Mouse (Mus musculus): ENCODE data around the gene Slit3. TPM values are rescaled to one million over a fixed set of nuclear protein-coding genes. Genes with fewer than 3 reads are reported as not detected.
A peak's percentile ranks its signal among the peaks of the same experiment; 100 is the strongest.

Gene Slit3
- polyA plus RNA-seq, 1 experiment from 2014 or later = 9.0 TPM

DNA sequence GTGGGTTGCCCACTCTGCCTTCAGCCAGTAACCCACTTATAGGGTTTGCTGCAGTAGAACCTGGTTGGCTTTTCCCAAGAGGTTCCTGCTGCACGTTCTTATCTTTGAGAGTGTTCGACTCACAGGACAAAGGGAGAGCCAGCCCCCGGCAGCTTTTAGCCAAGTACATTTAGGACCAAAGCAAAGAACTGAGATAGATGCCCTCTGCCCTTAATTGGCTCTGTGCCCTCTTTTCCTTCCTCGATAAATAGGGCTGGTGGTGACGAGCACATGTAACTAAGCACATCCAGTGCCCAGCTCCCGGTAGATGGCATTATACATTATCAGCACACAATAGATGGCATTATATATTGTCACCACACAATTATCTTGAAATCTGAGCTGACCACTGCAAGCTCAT, 444.3 kb downstream of the Slit3 start:
- no peaks in the 10 kb centered on the region for H3K36me3 ChIP-seq (ENCODE audit: control insufficient read depth, insufficient read depth, low read length)
- no peaks in the 10 kb centered on the region for H3K9me3 ChIP-seq (ENCODE audit: control insufficient read depth, low read length)
- H3K27me3 ChIP-seq (replicated peaks; ENCODE audit: control insufficient read depth, insufficient read depth, low read length) = no peaks in the 10 kb centered on the region
- no peak overlapping the region for H3K4me2 ChIP-seq (ENCODE audit: low read length)
- H3K4me3 ChIP-seq (ENCODE audit: low read length) = no peak overlapping the region
- ATAC-seq = no peak
- 39% methylated on average over 6 of the region's 6 CpGs for WGBS
- peaks cover 2% of the 10 kb centered on the region; the same call in 1 of the 2 replicates for H3K4me1 ChIP-seq (ENCODE audit: control insufficient read depth, insufficient read depth, low read depth, low read length)
- no peak overlapping the region for H3K27ac ChIP-seq (ENCODE audit: low read depth, low read length)
- H3K9ac ChIP-seq (ENCODE audit: low read depth, low read length) = no peak overlapping the region

DNA sequence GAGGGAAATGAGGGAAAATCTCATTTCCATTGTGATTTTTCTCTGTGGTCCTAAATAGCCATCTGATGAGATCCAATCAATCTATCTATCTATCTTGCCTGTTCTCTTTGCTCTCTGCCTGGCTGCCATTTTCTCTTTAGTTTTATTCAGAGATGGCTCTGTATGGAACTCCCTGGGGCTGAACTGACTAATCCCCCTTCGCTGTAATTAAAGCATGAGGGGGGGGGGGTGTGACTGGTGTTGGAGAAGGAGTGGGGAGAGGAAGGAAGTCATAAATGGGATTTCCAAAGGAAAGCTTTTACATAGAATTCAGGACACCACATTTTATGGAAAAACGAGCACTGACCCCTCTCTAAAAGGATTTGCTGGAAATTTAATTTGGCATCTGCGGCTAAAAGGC, 445.7 kb downstream of the Slit3 start:
- Histone ChIP-seq H3K4me2 (ENCODE audit: low read length) (no peak overlapping the region), H3K27me3 (replicated peaks; ENCODE audit: control insufficient read depth, insufficient read depth, low read length) (no peaks in the 10 kb centered on the region), H3K27ac (ENCODE audit: low read depth, low read length) (no peak overlapping the region), H3K9me3 (ENCODE audit: control insufficient read depth, low read length) (no peaks in the 10 kb centered on the region), H3K4me3 (ENCODE audit: low read length) (no peak overlapping the region), H3K4me1 (ENCODE audit: control insufficient read depth, insufficient read depth, low read depth, low read length) (no peaks in the 10 kb centered on the region; the same call in 1 of the 2 replicates), H3K36me3 (ENCODE audit: control insufficient read depth, insufficient read depth, low read length) (no peaks in the 10 kb centered on the region), H3K9ac (ENCODE audit: low read depth, low read length) (no peak overlapping the region)
- no peak for ATAC-seq
- 51% methylated on average over 3 of the region's 3 CpGs for WGBS

DNA sequence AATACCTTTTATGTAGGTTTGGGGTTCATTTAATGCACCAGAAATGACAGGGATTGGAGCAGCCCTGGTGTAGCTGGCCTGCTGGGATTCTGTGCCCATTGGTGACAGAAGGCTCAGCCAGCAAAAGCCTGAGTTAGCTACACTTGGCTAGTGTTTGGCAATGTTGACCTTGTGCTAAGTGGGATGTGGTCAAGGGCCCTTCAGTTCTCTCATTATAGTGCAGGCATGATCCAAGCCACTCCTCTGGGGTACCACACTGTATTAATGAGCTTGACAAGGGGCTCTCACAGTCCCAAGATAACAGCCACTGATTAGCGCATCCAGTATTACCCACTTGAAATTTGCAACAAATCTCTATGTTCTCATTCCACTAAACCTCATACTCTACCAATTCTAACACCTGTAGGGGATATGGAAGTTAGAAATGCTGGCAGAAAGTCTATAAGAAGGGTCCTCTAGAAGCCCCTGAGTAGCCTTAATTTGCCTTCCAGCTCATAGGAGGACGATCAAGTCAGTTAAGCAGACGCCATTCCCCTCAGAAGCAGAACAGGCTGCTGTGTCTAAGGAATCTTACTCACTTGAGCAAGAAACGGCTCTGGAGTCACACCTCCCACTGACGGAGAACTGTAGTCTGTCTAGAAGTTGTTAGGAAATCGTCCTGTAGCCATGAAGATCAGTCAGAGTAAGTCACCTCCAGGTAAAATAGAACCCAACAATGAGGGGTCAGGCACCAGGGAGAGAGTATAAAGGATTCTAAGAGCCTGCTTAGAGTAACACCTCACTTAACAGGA, 448.3 kb downstream of the Slit3 start:
- Histone ChIP-seq H3K27ac (ENCODE audit: low read depth, low read length) (no peak overlapping the region), H3K4me1 (ENCODE audit: control insufficient read depth, insufficient read depth, low read depth, low read length) (no peaks in the 10 kb centered on the region; the same call in none of the 2 replicates), H3K9me3 (ENCODE audit: control insufficient read depth, low read length) (no peaks in the 10 kb centered on the region), H3K36me3 (ENCODE audit: control insufficient read depth, insufficient read depth, low read length) (no peaks in the 10 kb centered on the region), H3K27me3 (replicated peaks; ENCODE audit: control insufficient read depth, insufficient read depth, low read length) (no peaks in the 10 kb centered on the region), H3K4me3 (ENCODE audit: low read length) (no peak overlapping the region), H3K4me2 (ENCODE audit: low read length) (no peak overlapping the region), H3K9ac (ENCODE audit: low read depth, low read length) (no peak overlapping the region)
- no peak for ATAC-seq
- WGBS = 79% methylated on average over 6 of the region's 6 CpGs

DNA sequence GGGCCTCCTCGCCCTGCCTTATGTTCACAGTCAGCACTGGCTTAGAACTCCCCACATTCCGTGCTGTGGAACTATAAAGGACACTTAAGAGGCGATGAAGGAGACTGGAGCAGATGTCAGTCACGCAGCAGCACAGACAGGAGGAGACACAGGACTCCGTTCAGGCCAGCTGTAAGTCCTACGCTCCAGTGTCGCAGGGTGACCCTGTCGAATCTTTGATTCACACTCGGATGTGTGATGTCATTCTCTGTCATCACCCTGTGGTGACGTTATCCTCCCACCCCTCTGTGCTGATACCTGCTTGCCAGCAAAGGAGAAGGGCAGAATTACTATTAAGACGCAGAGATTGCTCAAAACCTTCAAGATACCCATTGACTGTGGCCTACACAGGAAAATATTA, 448.9 kb downstream of the Slit3 start:
- Histone ChIP-seq H3K27ac (ENCODE audit: low read depth, low read length) (no peak overlapping the region), H3K4me1 (ENCODE audit: control insufficient read depth, insufficient read depth, low read depth, low read length) (no peaks in the 10 kb centered on the region; the same call in none of the 2 replicates), H3K4me2 (ENCODE audit: low read length) (no peak overlapping the region), H3K27me3 (replicated peaks; ENCODE audit: control insufficient read depth, insufficient read depth, low read length) (no peaks in the 10 kb centered on the region), H3K36me3 (ENCODE audit: control insufficient read depth, insufficient read depth, low read length) (no peaks in the 10 kb centered on the region), H3K9me3 (ENCODE audit: control insufficient read depth, low read length) (no peaks in the 10 kb centered on the region), H3K9ac (ENCODE audit: low read depth, low read length) (no peak overlapping the region), H3K4me3 (ENCODE audit: low read length) (no peak overlapping the region)
- WGBS = 79% methylated on average over 11 of the region's 11 CpGs
- no peak for ATAC-seq

DNA sequence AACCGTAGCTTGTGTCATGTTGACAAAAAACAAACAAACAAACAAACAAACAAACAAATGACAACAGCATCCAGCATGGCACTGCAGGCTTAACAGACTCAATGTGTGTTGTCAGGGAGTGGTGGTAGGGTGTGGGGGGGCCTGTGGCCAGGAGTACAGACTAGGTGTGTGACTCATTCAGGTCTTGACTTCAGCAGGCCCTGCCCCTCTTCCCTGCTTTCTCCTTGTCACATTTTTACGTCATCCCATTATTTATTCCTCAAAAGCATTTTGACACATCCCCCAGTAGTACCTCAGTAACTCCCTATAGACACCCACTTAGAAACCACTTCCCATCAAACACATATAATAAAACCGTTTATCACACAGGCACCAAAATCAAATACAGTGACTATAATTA, 450.9 kb downstream of the Slit3 start:
- no peak for ATAC-seq
- 73% methylated on average over 3 of the region's 3 CpGs for WGBS

DNA sequence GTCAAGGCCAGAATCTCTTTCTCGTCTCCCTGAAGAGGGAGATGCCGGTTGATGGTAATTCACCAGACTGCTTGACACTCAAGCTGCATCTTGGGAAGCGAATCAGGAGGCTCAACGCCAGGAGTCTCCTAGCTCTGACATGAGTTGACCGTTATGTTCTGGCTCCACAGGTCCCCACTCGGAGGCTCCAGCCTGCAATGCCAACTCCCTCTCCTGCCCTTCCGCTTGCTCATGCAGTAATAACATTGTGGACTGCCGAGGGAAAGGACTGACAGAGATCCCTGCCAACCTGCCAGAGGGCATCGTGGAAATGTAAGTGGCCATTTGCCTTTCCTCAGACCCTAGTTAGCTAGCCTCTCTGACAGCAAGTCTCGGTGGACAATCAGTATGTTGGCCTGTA, 457.8 kb downstream of the Slit3 start:
- no peak overlapping the region for H3K9ac ChIP-seq (ENCODE audit: low read depth, low read length)
- no peaks in the 10 kb centered on the region; the same call in 1 of the 2 replicates for H3K4me1 ChIP-seq (ENCODE audit: control insufficient read depth, insufficient read depth, low read depth, low read length)
- H3K27me3 ChIP-seq (replicated peaks; ENCODE audit: control insufficient read depth, insufficient read depth, low read length) = no peaks in the 10 kb centered on the region
- WGBS = 85% methylated on average over 10 of the region's 10 CpGs
- no peak overlapping the region for H3K4me3 ChIP-seq (ENCODE audit: low read length)
- H3K9me3 ChIP-seq (ENCODE audit: control insufficient read depth, low read length) = no peaks in the 10 kb centered on the region
- no peak overlapping the region for H3K27ac ChIP-seq (ENCODE audit: low read depth, low read length)
- no peak overlapping the region for H3K4me2 ChIP-seq (ENCODE audit: low read length)
- no peaks in the 10 kb centered on the region for H3K36me3 ChIP-seq (ENCODE audit: control insufficient read depth, insufficient read depth, low read length)
- ATAC-seq = no peak

More for the DNA sequence above, 450.9 kb downstream of the Slit3 start:
- no peak overlapping the region for H3K4me2 ChIP-seq (ENCODE audit: low read length)
- no peaks in the 10 kb centered on the region for H3K27me3 ChIP-seq (replicated peaks; ENCODE audit: control insufficient read depth, insufficient read depth, low read length)
- no peaks in the 10 kb centered on the region for H3K9me3 ChIP-seq (ENCODE audit: control insufficient read depth, low read length)
- no peak overlapping the region for H3K9ac ChIP-seq (ENCODE audit: low read depth, low read length)
- H3K27ac ChIP-seq (ENCODE audit: low read depth, low read length) = no peak overlapping the region
- no peaks in the 10 kb centered on the region for H3K36me3 ChIP-seq (ENCODE audit: control insufficient read depth, insufficient read depth, low read length)
- H3K4me1 ChIP-seq (ENCODE audit: control insufficient read depth, insufficient read depth, low read depth, low read length) = no peaks in the 10 kb centered on the region; the same call in 1 of the 2 replicates
- no peak overlapping the region for H3K4me3 ChIP-seq (ENCODE audit: low read length)

DNA sequence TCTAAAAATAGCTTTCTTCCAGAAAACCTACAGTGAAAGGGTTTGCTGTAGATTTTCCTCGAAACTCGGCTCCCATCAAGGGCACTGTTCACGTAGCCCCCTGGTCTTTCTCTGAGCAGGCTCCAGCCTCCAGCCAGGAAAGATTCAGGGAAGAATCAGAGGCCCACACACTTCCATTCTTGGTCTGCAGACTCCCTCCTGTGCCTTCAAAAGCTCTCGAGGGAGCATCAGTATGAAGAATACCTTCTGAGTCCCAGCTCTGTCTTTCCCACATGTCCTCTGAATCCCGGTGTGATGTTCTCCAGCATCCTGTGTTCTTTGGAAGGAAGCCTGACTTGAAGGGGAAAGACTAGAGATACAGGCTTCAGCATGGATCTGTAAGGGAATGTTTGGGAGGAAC, 461.6 kb downstream of the Slit3 start:
- Histone ChIP-seq H3K9ac (ENCODE audit: low read depth, low read length) (no peak overlapping the region), H3K27ac (ENCODE audit: low read depth, low read length) (no peak overlapping the region), H3K4me3 (ENCODE audit: low read length) (no peak overlapping the region), H3K36me3 (ENCODE audit: control insufficient read depth, insufficient read depth, low read length) (no peaks in the 10 kb centered on the region), H3K4me1 (ENCODE audit: control insufficient read depth, insufficient read depth, low read depth, low read length) (peaks cover 8% of the 10 kb centered on the region), H3K27me3 (replicated peaks; ENCODE audit: control insufficient read depth, insufficient read depth, low read length) (no peaks in the 10 kb centered on the region), H3K9me3 (ENCODE audit: control insufficient read depth, low read length) (no peaks in the 10 kb centered on the region), H3K4me2 (ENCODE audit: low read length) (no peak overlapping the region)
- WGBS = 80% methylated on average over 5 of the region's 5 CpGs
- no peak for ATAC-seq

DNA sequence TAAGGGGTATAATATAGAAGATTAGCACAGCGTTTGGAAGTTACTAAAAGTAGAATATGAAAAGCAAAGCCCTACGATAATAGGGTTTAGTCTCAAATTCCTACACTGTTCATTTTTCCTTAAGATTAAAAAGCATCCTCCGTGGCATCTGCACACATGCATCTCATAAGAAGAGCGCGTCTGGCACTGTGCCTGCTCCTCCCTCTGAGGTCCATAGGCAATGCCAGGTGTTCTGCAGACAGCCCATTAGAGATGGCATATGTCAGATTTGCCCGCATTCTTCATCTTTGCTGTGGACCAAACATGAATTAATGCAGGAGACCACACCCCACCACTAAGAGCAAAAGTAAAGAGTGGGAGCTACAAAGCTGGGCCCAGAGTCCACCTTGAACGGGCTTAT, 462.6 kb downstream of the Slit3 start:
- Histone ChIP-seq H3K27ac (ENCODE audit: low read depth, low read length) (no peak overlapping the region), H3K9ac (ENCODE audit: low read depth, low read length) (no peak overlapping the region), H3K4me1 (ENCODE audit: control insufficient read depth, insufficient read depth, low read depth, low read length) (peaks cover 8% of the 10 kb centered on the region), H3K4me3 (ENCODE audit: low read length) (no peak overlapping the region), H3K4me2 (ENCODE audit: low read length) (no peak overlapping the region), H3K27me3 (replicated peaks; ENCODE audit: control insufficient read depth, insufficient read depth, low read length) (no peaks in the 10 kb centered on the region), H3K9me3 (ENCODE audit: control insufficient read depth, low read length) (no peaks in the 10 kb centered on the region), H3K36me3 (ENCODE audit: control insufficient read depth, insufficient read depth, low read length) (no peaks in the 10 kb centered on the region)
- WGBS = 76% methylated on average over 7 of the region's 7 CpGs
- ATAC-seq = no peak

DNA sequence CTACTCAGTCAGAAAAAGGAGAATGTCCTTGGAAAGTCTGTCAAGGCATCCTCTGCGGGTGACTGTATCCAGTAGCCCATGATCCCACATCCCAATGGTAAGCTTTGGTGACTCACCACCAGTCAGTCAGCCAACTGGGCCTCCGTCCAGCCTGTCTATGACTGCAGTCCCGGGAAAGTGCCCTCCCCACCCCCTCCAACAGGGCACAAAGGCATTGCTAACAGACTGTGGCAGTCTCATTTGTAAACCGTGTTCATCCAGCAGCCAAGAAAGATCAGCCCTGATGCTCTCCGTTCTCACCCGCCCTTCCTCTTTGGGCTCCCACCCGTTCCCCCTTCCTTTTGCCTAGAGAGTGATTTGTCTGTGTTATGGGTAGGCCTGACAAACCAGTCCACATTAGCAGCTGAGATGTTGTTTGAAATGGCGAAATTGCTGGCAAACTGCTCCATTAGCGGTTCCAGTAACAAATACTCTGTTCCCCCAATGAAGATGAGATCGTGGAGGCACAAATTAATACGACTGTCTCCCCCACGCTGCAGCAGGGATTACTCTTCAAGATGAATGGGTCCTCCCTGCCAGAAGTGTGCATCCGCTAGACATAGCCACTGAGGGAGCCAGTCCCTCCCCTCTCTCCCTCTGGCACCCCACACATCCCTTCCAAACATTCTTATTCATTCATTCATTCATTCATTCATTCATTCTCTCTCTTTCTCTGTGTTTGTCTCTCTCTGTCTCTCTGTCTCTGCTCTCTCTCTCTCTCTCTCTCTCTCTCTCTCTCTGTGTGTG, 466.3 kb downstream of the Slit3 start:
- H3K36me3 ChIP-seq (ENCODE audit: control insufficient read depth, insufficient read depth, low read length) = no peaks in the 10 kb centered on the region
- no peak overlapping the region for H3K4me2 ChIP-seq (ENCODE audit: low read length)
- H3K9ac ChIP-seq (ENCODE audit: low read depth, low read length) = 0 out of 2 replicates have a peak overlapping the region, but pooled peaks have one; percentile 30
- H3K27me3 ChIP-seq (replicated peaks; ENCODE audit: control insufficient read depth, insufficient read depth, low read length) = no peaks in the 10 kb centered on the region
- no peak overlapping the region for H3K4me3 ChIP-seq (ENCODE audit: low read length)
- H3K9me3 ChIP-seq (ENCODE audit: control insufficient read depth, low read length) = no peaks in the 10 kb centered on the region
- peaks cover 8% of the 10 kb centered on the region for H3K4me1 ChIP-seq (ENCODE audit: control insufficient read depth, insufficient read depth, low read depth, low read length)
- WGBS = 26% methylated on average over 13 of the region's 13 CpGs
- H3K27ac ChIP-seq (ENCODE audit: low read depth, low read length) = peak overlapping the region; percentile 65; the same call in 1 of the 2 replicates
- peak; percentile 94 for ATAC-seq

Data from hindbrain, embryonic 16.5 days (tissue).